Mouse (Mus musculus) adrenal gland, postnatal 4 days (tissue): Measurements from ENCODE around the gene Gm21994. TPM values are rescaled to one million over a fixed set of nuclear protein-coding genes. Genes with fewer than 3 reads are reported as not detected.
"Not testable (repeated sequence)": the region's sequence is repeated elsewhere in the genome, so short reads cannot be mapped to it uniquely, and the experiment has no call there.

Experiments used
- DNase-seq, 2 experiments: peaks; one replicate each; pipeline ENCODE4 v3.0.0; 2021 to 2022; ENCODE audit warnings: low spot score in 2 of 2, mixed read lengths in 2 of 2
- long read RNA-seq, 2 experiments: library from polyadenylated mRNA; stranded (forward); transcript quantifications; one replicate each; pipeline ENCODE4 v2.0.0; 2021
- total RNA-seq, 2 experiments: library from RNA; stranded (reverse); gene quantifications; 2 replicates each; pipeline ENCODE4 v1.2.3; 2021

The Gm21994 gene
- total RNA-seq, result 1 to 10 TPM; 9.2 to 9.5 TPM
- long read RNA-seq, experiment 1, result 0 reads
- long read RNA-seq, experiment 2, result 0 reads

- DNase-seq, result not testable (repeated sequence)
These were observed at the start of gene Gm21994 for GRCm38 (mm10) chr2:150255491-150255890. Gene Gm21994 (minus strand): TSS chr2:150255591.

GRCm38 (mm10) chr2:150299096-150299495 is 43.7 kb upstream of the Gm21994 start:
- DNase-seq, result peak in 1 of 2 experiments; percentile 4

- no peak for DNase-seq
These were observed 38.3 kb upstream of the Gm21994 start for GRCm38 (mm10) chr2:150293669-150294068.

GRCm38 (mm10) chr2:150257291-150257690 is 1.9 kb upstream of the Gm21994 start, which contains the start of gene Gm14124:
Gene Gm14124 (plus strand): TSS chr2:150257517.
- DNase-seq, result not testable (repeated sequence)

- not testable (repeated sequence) for DNase-seq
These were observed 1.5 kb upstream of the Gm21994 start for GRCm38 (mm10) chr2:150256861-150257260.

GRCm38 (mm10) chr2:150243211-150243610 is 12.2 kb downstream of the Gm21994 start:
- no peak for DNase-seq

GRCm38 (mm10) chr2:150223263-150223662 is 32.1 kb downstream of the Gm21994 start:
- not testable (repeated sequence) for DNase-seq

GRCm38 (mm10) chr2:150218363-150218725 is 37.0 kb downstream of the Gm21994 start:
- not testable (repeated sequence) for DNase-seq

GRCm38 (mm10) chr2:150217600-150218362 is 37.6 kb downstream of the Gm21994 start, which contains the start of gene Zfp937:
Gene Zfp937 (plus strand): TSS chr2:150218073.
- peak; percentile 11 to 41 for DNase-seq

Other genes starting within 250 kb of the Gm21994 start
- gene Zfp120, start 118.9 kb downstream of the Gm21994 start, total RNA-seq, result 10 to 100 TPM in 1 of 2 experiments, 1 to 10 TPM in 1; 8.9 to 10.8 TPM
- not detected for gene Gm10770, start 75.9 kb downstream of the Gm21994 start, total RNA-seq
- gene Gm14139, start 73.8 kb downstream of the Gm21994 start, total RNA-seq, result 1 to 10 TPM in 1 of 2 experiments, under 1 TPM in 1; 0.50 to 1.0 TPM
- gene Zfp937, start 37.5 kb downstream of the Gm21994 start, total RNA-seq, result 10 to 100 TPM; 13.0 to 13.1 TPM
- under 1 TPM; 0.45 to 0.59 TPM for gene Gm14124, start 1.9 kb upstream of the Gm21994 start, total RNA-seq
- 1 to 10 TPM; 5.6 to 6.7 TPM for gene Gm10130, start 68.1 kb upstream of the Gm21994 start, total RNA-seq
- 10 to 100 TPM in 1 of 2 experiments, 1 to 10 TPM in 1; 8.4 to 10.1 TPM for gene 3300002I08Rik, start 107.2 kb upstream of the Gm21994 start, total RNA-seq
- 1 to 10 TPM; 9.2 to 9.8 TPM for gene Zfp442, start 195.9 kb upstream of the Gm21994 start, total RNA-seq
- gene Zfp345, start 229.5 kb upstream of the Gm21994 start, total RNA-seq, result 1 to 10 TPM; 1.4 to 1.9 TPM